Mouse (Mus musculus): ENCODE measurements around the gene Prpf31. TPM values are rescaled to one million over a fixed set of nuclear protein-coding genes. Genes with fewer than 3 reads are reported as not detected.

The Prpf31 gene
- total and polyA plus RNA-seq, 3 experiments: 146 to 334 (median 187) TPM

DNA sequence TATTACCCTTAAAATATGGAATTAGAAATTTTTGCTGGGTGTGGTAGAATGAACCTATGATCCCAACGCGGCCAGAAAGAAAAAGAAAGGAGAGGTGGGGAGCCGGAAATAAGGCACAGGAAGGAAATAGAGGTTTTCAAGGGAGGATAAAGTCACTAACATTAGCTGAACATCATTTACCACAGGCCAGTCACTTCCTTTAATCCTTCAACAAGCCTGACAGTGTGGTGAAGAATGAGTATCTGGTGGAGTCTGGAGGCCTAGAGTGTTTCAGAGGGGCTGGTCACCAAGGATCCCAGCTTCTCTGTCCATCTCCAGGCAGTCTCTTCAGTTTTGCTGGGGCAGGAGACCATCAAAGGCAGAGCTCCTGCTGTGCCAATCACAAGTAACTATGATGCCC lies 19.3 kb upstream of the Prpf31 start:
- Histone ChIP-seq H3K27me3 (ENCODE audit: control insufficient read depth in 1 of 2, insufficient read depth in 2 of 2, low read length in 2 of 2) (no peaks in the 10 kb centered on the region), H3K9me3 (replicated peaks; ENCODE audit: insufficient read depth, low read length) (no peaks in the 10 kb centered on the region), H3K4me3 (ENCODE audit: control insufficient read depth in 1 of 2, insufficient read depth in 1 of 2, low read depth in 2 of 2, low read length in 2 of 2) (no peak overlapping the region), H3K4me1 (ENCODE audit: control insufficient read depth in 1 of 2, insufficient read depth in 2 of 2, low read length in 2 of 2) (peaks cover 2 to 6% of the 10 kb centered on the region in 2 experiments; a peak in 1 of 4 replicates), H3K36me3 (ENCODE audit: control insufficient read depth in 1 of 2, insufficient read depth in 2 of 2, low read length in 2 of 2) (no peaks in the 10 kb centered on the region; a peak in 1 of 4 replicates), H3K79me2 (ENCODE audit: control insufficient read depth, insufficient read depth, low read length, poor library complexity) (no peaks in the 10 kb centered on the region), H3K9ac (ENCODE audit: control insufficient read depth, low read depth, low read length, poor library complexity, severe bottlenecking) (no peak overlapping the region), H3K27ac (ENCODE audit: control insufficient read depth, low read depth, low read length) (no peak overlapping the region)
- no peak for DNase-seq (ENCODE audit: low read depth, low spot score)
- TF ChIP-seq MAX (IDR thresholded peaks at IDR 0.05; ENCODE audit: low read length) (no peak), SIN3A (IDR thresholded peaks at IDR 0.05; ENCODE audit: low read length) (no peak), ZKSCAN1 (IDR thresholded peaks at IDR 0.05; ENCODE audit: low read depth, low read length) (no peak), CTCF (IDR thresholded peaks at IDR 0.05 in 2 of 3, conservative IDR thresholded peaks at IDR 0.05 in 1 of 3; ENCODE audit: control insufficient read depth in 1 of 3, insufficient read depth in 1 of 3, low read depth in 2 of 3, low read length in 3 of 3, poor library complexity in 1 of 3, severe bottlenecking in 1 of 3) (no peak), POLR2AphosphoS5 (IDR thresholded peaks at IDR 0.05; ENCODE audit: borderline replicate concordance, low read depth, low read length) (no peak), MAFK (IDR thresholded peaks at IDR 0.05; ENCODE audit: borderline replicate concordance, low read depth, low read length) (no peak), EP300 (IDR thresholded peaks at IDR 0.05; ENCODE audit: low read depth in 1 of 2, low read length in 2 of 2) (no peak), RAD21 (IDR thresholded peaks at IDR 0.05; ENCODE audit: low read depth, low read length) (no peak), KAT2A (conservative IDR thresholded peaks at IDR 0.05; ENCODE audit: low read depth, low read length) (no peak)

DNA sequence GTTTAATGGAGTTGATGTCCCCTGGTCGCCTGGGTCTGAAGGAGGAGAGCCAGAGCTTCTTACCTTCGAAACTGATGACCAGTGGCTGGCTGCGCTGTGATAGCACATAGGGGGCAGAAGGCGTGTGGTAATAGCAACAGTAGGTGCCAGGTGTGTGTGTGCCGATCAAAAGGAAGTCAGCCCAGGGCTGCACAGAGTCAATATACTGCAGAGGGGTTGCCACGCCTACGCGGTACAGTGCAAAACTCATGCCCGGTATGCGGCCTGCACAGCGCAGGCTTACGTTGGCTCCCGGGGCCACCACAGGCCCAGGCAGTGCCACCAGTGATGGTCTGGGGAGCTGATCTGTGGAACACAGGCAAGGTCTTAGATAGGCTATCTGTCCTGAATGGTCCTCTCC lies 18.8 kb upstream of the Prpf31 start:
- peaks cover 2 to 9% of the 10 kb centered on the region in 2 experiments; a peak in 1 of 4 replicates for H3K4me1 ChIP-seq (ENCODE audit: control insufficient read depth in 1 of 2, insufficient read depth in 2 of 2, low read length in 2 of 2)
- H3K36me3 ChIP-seq (ENCODE audit: control insufficient read depth in 1 of 2, insufficient read depth in 2 of 2, low read length in 2 of 2): no peaks in the 10 kb centered on the region; a peak in 1 of 4 replicates
- H3K27ac ChIP-seq (ENCODE audit: control insufficient read depth, low read depth, low read length): no peak overlapping the region
- H3K4me3 ChIP-seq (ENCODE audit: control insufficient read depth in 1 of 2, insufficient read depth in 1 of 2, low read depth in 2 of 2, low read length in 2 of 2): no peak overlapping the region
- H3K9ac ChIP-seq (ENCODE audit: control insufficient read depth, low read depth, low read length, poor library complexity, severe bottlenecking): no peak overlapping the region
- no peaks in the 10 kb centered on the region for H3K27me3 ChIP-seq (ENCODE audit: control insufficient read depth in 1 of 2, insufficient read depth in 2 of 2, low read length in 2 of 2)
- no peaks in the 10 kb centered on the region for H3K79me2 ChIP-seq (ENCODE audit: control insufficient read depth, insufficient read depth, low read length, poor library complexity)
- H3K9me3 ChIP-seq (replicated peaks; ENCODE audit: insufficient read depth, low read length): no peaks in the 10 kb centered on the region
- TF ChIP-seq CTCF (IDR thresholded peaks at IDR 0.05 in 2 of 3, conservative IDR thresholded peaks at IDR 0.05 in 1 of 3; ENCODE audit: control insufficient read depth in 1 of 3, insufficient read depth in 1 of 3, low read depth in 2 of 3, low read length in 3 of 3, poor library complexity in 1 of 3, severe bottlenecking in 1 of 3) (no peak), POLR2AphosphoS2 (IDR thresholded peaks at IDR 0.05; ENCODE audit: low read length) (no peak), ZKSCAN1 (IDR thresholded peaks at IDR 0.05; ENCODE audit: low read depth, low read length) (no peak), ETS1 (IDR thresholded peaks at IDR 0.05; ENCODE audit: low read depth, low read length) (no peak), MEF2A (IDR thresholded peaks at IDR 0.05; ENCODE audit: extremely low read depth, insufficient replicate concordance, low read depth, low read length, poor library complexity, severe bottlenecking) (no peak), POLR2A (IDR thresholded peaks at IDR 0.05; ENCODE audit: control insufficient read depth in 1 of 2, insufficient read depth in 1 of 2, low read depth in 1 of 2, low read length in 2 of 2, poor library complexity in 1 of 2) (no peak), NELFE (IDR thresholded peaks at IDR 0.05; ENCODE audit: low read depth, low read length) (no peak), GATA1 (IDR thresholded peaks at IDR 0.05; ENCODE audit: low read depth, low read length) (no peak)
- DNase-seq (ENCODE audit: low read depth, low spot score): no peak

Data from MEL (cell line).